Mouse (Mus musculus) CD4-positive, CD25-positive, alpha-beta regulatory T cell, adult 4 months (primary cell): ENCODE data around the gene Timp4. TPM values are rescaled to one million over a fixed set of nuclear protein-coding genes. Genes with fewer than 3 reads are reported as not detected.

ENCODE experiments used
- ATAC-seq: one replicate; pipeline ENCODE4 v1.8.0; 2017
- polyA plus RNA-seq, 2 experiments: library from polyadenylated mRNA; unstranded; fragments of 100-300 nt; shearing (Covaris generic); gene quantifications; one replicate each; pipeline ENCODE4 v1.2.1; 2017

Timp4 gene
- under 1 TPM in 1 of 2 experiments, not detected in 1; 0.20 TPM for polyA plus RNA-seq

GRCm38 (mm10) chr6:115252099-115252873 is at the start of gene Timp4:
Gene Timp4 (minus strand): TSS chr6:115252205.
- no peak for ATAC-seq

- no peak for ATAC-seq
Measured at GRCm38 (mm10) chr6:115293877-115294276, 41.9 kb upstream of the Timp4 start.

GRCm38 (mm10) chr6:115292621-115293020 is 40.6 kb upstream of the Timp4 start:
- ATAC-seq, result no peak

GRCm38 (mm10) chr6:115291823-115292222 is 39.8 kb upstream of the Timp4 start:
- no peak for ATAC-seq

GRCm38 (mm10) chr6:115291068-115291467 is 39.1 kb upstream of the Timp4 start:
- no peak for ATAC-seq

- no peak for ATAC-seq
Measured at GRCm38 (mm10) chr6:115290561-115290960, 38.6 kb upstream of the Timp4 start.

- no peak for ATAC-seq
Measured at GRCm38 (mm10) chr6:115288223-115288622, 36.2 kb upstream of the Timp4 start.

- ATAC-seq, result no peak
Measured at GRCm38 (mm10) chr6:115286441-115286840, 34.4 kb upstream of the Timp4 start.

- no peak for ATAC-seq
Measured at GRCm38 (mm10) chr6:115284153-115284552, 32.1 kb upstream of the Timp4 start.

GRCm38 (mm10) chr6:115279639-115280038 is 27.6 kb upstream of the Timp4 start:
- ATAC-seq, result no peak

- ATAC-seq, result no peak
Measured at GRCm38 (mm10) chr6:115278086-115278485, 26.1 kb upstream of the Timp4 start.

GRCm38 (mm10) chr6:115275116-115275815 is 23.3 kb upstream of the Timp4 start:
- no peak for ATAC-seq

GRCm38 (mm10) chr6:115274705-115275104 is 22.7 kb upstream of the Timp4 start:
- ATAC-seq, result no peak

GRCm38 (mm10) chr6:115273346-115273745 is 21.3 kb upstream of the Timp4 start:
- ATAC-seq, result no peak

GRCm38 (mm10) chr6:115271866-115272271 is 19.9 kb upstream of the Timp4 start:
- ATAC-seq, result no peak

GRCm38 (mm10) chr6:115271326-115271725 is 19.3 kb upstream of the Timp4 start:
- ATAC-seq, result no peak

GRCm38 (mm10) chr6:115270085-115270484 is 18.1 kb upstream of the Timp4 start:
- ATAC-seq, result no peak

- no peak for ATAC-seq
Measured at GRCm38 (mm10) chr6:115269561-115269960, 17.6 kb upstream of the Timp4 start.

GRCm38 (mm10) chr6:115268551-115269385 is 16.8 kb upstream of the Timp4 start:
- no peak for ATAC-seq

- no peak for ATAC-seq
Measured at GRCm38 (mm10) chr6:115267916-115268315, 15.9 kb upstream of the Timp4 start.

- no peak for ATAC-seq
Measured at GRCm38 (mm10) chr6:115266791-115267190, 14.8 kb upstream of the Timp4 start.

- ATAC-seq, result no peak
Measured at GRCm38 (mm10) chr6:115260507-115260906, 8.5 kb upstream of the Timp4 start.

- no peak for ATAC-seq
Measured at GRCm38 (mm10) chr6:115255171-115255570, 3.2 kb upstream of the Timp4 start.
